Mouse (Mus musculus) olfactory bulb, adult 2 months (tissue): ENCODE measurements around the gene Palld. TPM values are rescaled to one million over a fixed set of nuclear protein-coding genes. Genes with fewer than 3 reads are reported as not detected.

Experiments used
- H3K27ac ChIP-seq: fragments of 200-500 bp; 2 replicates; pipeline ENCODE4 v1.5.1; 2012; ENCODE audit warnings: low read depth, low read length; ENCODE audit not compliant: insufficient read depth
- H3K4me1 ChIP-seq: fragments of 200-500 bp; 2 replicates; pipeline ENCODE4 v1.6.1; 2012; ENCODE audit warnings: low read length; ENCODE audit not compliant: control insufficient read depth, insufficient read depth
- H3K4me3 ChIP-seq: fragments of 200-500 bp; 2 replicates; pipeline ENCODE4 v1.5.1; 2012; ENCODE audit warnings: mild to moderate bottlenecking, low read depth, low read length, moderate library complexity; ENCODE audit not compliant: insufficient read depth
- CTCF ChIP-seq: fragments of 200-500 bp; IDR thresholded peaks from 2 replicates; pipeline ENCODE4 v1.5.1; 2012; ENCODE audit warnings: low read depth, mild to moderate bottlenecking, low read length, moderate library complexity; ENCODE audit not compliant: insufficient read depth
- POLR2A ChIP-seq: fragments of 200-500 bp; IDR thresholded peaks from 2 replicates; pipeline ENCODE4 v1.6.1; 2012; ENCODE audit warnings: mild to moderate bottlenecking, low read depth, low read length, moderate library complexity; ENCODE audit not compliant: insufficient read depth
- WGBS: fragments of 180-500 bp; shearing (Covaris S2); methylation state at CpG from one replicate; pipeline ENCODE4 v1.1.7; 2018; 5-methylcytosine and 5-hydroxymethylcytosine counted together
- polyA plus RNA-seq: library from polyadenylated mRNA; stranded (reverse); fragments of >200 nt; gene quantifications from 2 replicates; pipeline ENCODE4 v1.2.4, GENCODE M21; 2012; ENCODE audit warnings: low replicate concordance; ENCODE audit not compliant: missing spikeins, insufficient read depth, insufficient read length

Gene Palld
- polyA plus RNA-seq, 1 experiment, result not detected

GRCm38 (mm10) chr8:61691391-61691790, 211.1 kb downstream of the Palld start:
- H3K4me1 ChIP-seq, result peaks cover 2% of the 10 kb centered on the region; the same call in 1 of the 2 replicates

DNA sequence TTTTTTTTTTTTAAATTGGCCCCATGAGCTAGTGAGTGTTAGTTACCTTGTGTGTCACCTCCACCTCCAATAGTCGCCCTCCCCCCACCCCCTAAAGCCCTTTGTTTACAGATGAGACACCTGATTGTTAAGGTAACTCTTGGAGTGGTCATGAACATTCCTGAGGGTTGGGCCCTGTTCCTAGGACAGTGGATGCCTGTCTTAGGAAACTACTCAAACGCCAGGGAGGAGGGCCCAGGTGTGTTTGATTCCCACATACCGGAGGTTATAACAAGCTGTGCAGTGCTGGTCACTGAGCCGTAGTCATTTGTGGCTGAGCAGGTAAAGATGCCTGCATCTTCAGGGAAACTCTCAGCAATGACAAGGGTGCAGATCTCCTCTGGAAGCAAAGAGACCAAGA, 215.4 kb downstream of the Palld start:
- Histone ChIP-seq H3K4me1 (no peaks in the 10 kb centered on the region), H3K27ac (no peak overlapping the region), H3K4me3 (no peak overlapping the region)
- TF ChIP-seq CTCF (no peak), POLR2A (no peak)
- WGBS, result 88% methylated on average over 4 of the region's 4 CpGs

More at GRCm38 (mm10) chr8:61691391-61691790, 211.1 kb downstream of the Palld start:
- TF ChIP-seq POLR2A, result no peak
- TF ChIP-seq CTCF, result no peak
- WGBS, result 31% methylated on average over 1 of the region's 1 CpGs
- no peak overlapping the region for H3K27ac ChIP-seq
- no peak overlapping the region for H3K4me3 ChIP-seq

- TF ChIP-seq POLR2A (no peak), CTCF (no peak)
- Histone ChIP-seq H3K4me1 (no peaks in the 10 kb centered on the region), H3K27ac (no peak overlapping the region), H3K4me3 (no peak overlapping the region)
Measured at GRCm38 (mm10) chr8:61686340-61686739, 216.2 kb downstream of the Palld start.

DNA sequence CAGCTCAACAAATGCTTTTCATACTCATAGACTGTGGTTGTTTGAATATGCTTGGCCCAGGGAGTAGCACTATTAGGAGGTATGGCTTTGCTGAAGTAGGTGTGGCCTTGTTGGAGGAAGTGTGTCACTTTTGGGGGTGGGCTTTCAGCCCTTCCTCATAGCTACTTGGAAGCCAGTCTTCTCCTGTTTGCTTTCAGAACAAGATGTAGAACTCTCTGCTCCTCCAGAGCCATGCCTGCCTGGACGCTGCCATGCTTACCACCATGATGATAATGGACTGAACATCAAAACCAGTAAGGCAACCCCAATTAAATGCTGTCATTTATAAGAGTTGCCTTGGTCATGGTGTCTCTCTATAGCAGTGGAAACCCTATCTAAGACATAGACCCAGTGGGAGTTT, 217.2 kb downstream of the Palld start:
- no peaks in the 10 kb centered on the region for H3K4me1 ChIP-seq
- H3K4me3 ChIP-seq, result no peak overlapping the region
- no peak overlapping the region for H3K27ac ChIP-seq
- TF ChIP-seq POLR2A (no peak), CTCF (no peak)
- WGBS, result 86% methylated on average over 1 of the region's 1 CpGs

DNA sequence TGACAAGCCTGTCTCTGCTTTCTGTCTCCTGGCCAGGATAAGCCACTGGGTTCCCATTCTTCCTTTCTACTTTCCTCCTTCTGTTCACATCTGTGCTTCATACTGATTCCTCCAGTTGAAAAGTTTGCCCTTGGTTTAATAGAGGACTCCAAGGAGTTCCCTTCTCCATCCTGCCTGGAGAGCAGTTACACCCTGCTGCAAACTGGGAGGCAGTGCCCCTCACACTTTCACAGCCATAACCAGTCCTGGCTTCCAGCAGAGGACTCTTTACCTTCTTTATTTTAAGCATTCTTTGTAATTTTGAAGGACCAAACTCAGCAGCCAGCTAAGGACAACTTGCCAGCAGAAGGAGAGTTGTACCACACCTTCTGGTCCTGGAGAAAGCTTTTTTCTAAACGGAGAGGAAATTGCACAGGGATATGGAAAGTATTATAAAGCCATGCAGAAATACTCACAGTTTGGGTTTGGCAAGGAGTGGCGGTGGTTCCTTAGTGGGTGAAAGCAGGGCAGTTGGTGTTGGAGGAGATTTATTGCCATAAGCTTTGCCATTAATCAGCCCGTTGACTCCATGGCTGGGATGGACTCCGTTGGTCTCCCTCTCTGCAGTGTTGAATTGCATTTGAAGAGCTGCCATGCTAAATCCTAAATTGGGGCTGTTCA, 218.1 kb downstream of the Palld start:
- Histone ChIP-seq H3K4me1 (no peaks in the 10 kb centered on the region), H3K27ac (no peak overlapping the region), H3K4me3 (no peak overlapping the region)
- 94% methylated on average over 4 of the region's 4 CpGs for WGBS
- TF ChIP-seq CTCF (no peak), POLR2A (no peak)

DNA sequence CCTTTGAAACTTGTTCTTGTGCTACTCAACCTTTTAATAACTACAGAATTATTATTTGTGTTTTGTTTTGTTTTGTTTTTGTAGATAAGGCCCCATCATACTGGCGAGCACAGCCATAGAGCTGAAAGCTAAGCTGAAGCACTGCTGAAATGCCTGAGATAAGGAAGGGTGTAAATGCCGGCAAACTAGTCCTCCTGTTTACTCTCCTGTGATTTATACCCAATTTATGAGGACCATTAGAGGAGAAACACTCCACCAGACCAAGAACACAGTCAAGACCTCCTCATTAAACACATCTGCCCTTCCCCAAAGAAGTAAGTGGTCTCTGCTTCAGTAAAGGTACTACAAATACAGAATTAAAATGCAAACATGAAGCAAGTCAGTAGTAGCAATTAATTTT, 219.6 kb downstream of the Palld start:
- Histone ChIP-seq H3K4me3 (no peak overlapping the region), H3K4me1 (no peaks in the 10 kb centered on the region), H3K27ac (no peak overlapping the region)
- no peak for TF ChIP-seq POLR2A
- TF ChIP-seq CTCF, result no peak
- WGBS, result 92% methylated on average over 2 of the region's 2 CpGs

DNA sequence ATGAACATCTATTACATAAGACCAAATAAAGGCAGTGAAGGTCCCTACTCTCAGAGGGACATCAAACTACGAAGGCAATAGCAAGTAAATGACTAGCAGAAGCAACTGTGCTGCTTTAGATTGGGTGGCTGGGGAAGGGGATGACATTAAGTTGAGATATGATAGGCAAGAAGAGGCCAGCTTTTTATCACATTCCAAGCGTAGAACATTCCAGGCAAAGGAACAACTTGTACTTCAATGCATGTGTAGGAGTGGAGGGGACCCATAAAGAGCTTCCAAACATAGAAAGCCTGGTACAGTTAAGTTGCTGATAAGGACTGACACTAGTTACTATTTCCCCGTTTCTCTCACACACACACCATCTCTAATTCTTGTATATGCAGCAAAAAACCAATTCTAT, 221.3 kb downstream of the Palld start:
- 90% methylated on average over 3 of the region's 3 CpGs for WGBS
- H3K27ac ChIP-seq, result no peak overlapping the region
- TF ChIP-seq POLR2A, result no peak
- no peak for TF ChIP-seq CTCF
- no peaks in the 10 kb centered on the region for H3K4me1 ChIP-seq
- H3K4me3 ChIP-seq, result no peak overlapping the region

- WGBS, result 77% methylated on average over 5 of the region's 5 CpGs
- no peak overlapping the region for H3K27ac ChIP-seq
- H3K4me3 ChIP-seq, result no peak overlapping the region
- H3K4me1 ChIP-seq, result no peaks in the 10 kb centered on the region
- TF ChIP-seq CTCF (no peak), POLR2A (no peak)
Measured at GRCm38 (mm10) chr8:61677227-61677626, 225.3 kb downstream of the Palld start.

GRCm38 (mm10) chr8:61671151-61671550, 231.3 kb downstream of the Palld start:
- TF ChIP-seq POLR2A (no peak), CTCF (no peak)
- H3K27ac ChIP-seq, result no peak overlapping the region
- H3K4me3 ChIP-seq, result no peak overlapping the region
- H3K4me1 ChIP-seq, result no peaks in the 10 kb centered on the region

GRCm38 (mm10) chr8:61670376-61670775, 232.1 kb downstream of the Palld start:
- Histone ChIP-seq H3K4me3 (no peak overlapping the region), H3K4me1 (no peaks in the 10 kb centered on the region), H3K27ac (no peak overlapping the region)
- TF ChIP-seq POLR2A, result no peak
- TF ChIP-seq CTCF, result no peak
- WGBS, result 82% methylated on average over 4 of the region's 4 CpGs
